Mouse (Mus musculus) lung, postnatal 10 days (tissue): ENCODE data around the gene Myo1b.
"Not testable (repeated sequence)": the region's sequence is repeated elsewhere in the genome, so short reads cannot be mapped to it uniquely, and the experiment has no call there.

Experiments
- DNase-seq: peaks from one replicate; pipeline ENCODE4 v3.0.0; 2021

Myo1b gene

DNA sequence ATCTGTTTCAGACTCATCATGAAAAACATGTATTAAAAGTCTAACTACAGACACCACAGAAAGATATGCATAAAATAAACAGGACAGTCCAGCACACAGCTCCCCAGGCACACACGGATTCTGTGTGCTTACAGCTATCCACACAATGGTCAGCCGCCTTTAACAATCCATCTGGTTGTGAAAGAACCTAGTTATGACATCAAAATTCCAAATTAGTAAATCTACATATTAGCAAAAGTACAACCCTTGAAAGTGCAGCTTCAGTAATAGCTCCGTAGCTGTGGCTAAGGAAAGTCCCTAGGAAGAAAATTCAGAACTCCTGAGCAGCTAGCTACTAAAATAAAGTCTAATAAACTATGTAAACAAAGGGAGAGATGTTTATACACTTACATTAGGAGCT lies 21.1 kb downstream of the Myo1b start:
- no peak for DNase-seq

GRCm38 (mm10) chr1:51893521-51894355 lies 22.1 kb downstream of the Myo1b start:
- peak; percentile 42 for DNase-seq

- DNase-seq, result no peak
These were observed 23.9 kb downstream of the Myo1b start for GRCm38 (mm10) chr1:51892005-51892404.

DNA sequence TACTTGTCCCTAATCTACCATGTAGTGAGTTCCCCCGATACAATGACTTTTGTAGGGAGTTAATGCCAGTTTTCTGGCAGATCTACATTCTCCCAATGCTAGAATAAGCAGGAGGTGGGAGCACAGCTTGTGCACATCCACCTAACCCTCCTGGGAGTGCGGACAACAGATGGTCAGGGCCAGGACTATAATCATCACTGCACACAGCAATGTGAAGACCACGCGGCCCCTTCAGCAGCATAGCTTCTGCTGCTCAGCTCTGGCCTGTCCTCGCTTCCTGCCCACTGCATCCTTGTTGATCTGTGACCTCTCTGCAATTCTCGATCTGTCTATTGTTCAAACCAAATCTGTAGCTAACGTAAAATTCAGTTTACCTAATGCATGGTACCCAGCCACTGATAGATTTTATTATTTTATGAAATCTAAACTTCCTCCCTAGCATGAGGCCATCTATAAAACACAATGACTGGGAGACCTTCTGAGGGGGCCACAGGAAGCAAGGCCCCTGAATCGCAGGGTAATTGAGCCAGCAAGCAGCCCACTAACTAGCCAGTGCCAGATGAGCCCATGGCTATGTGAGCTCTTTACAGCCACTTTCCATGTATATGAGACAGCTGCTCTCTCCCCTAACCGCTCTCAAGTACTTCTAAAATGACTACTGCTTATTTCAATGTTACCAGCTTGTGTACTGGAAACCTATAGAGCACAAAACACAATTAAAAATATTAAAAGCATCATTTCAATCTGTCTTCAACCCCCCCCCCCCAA lies 27.6 kb downstream of the Myo1b start:
- no peak for DNase-seq

DNA sequence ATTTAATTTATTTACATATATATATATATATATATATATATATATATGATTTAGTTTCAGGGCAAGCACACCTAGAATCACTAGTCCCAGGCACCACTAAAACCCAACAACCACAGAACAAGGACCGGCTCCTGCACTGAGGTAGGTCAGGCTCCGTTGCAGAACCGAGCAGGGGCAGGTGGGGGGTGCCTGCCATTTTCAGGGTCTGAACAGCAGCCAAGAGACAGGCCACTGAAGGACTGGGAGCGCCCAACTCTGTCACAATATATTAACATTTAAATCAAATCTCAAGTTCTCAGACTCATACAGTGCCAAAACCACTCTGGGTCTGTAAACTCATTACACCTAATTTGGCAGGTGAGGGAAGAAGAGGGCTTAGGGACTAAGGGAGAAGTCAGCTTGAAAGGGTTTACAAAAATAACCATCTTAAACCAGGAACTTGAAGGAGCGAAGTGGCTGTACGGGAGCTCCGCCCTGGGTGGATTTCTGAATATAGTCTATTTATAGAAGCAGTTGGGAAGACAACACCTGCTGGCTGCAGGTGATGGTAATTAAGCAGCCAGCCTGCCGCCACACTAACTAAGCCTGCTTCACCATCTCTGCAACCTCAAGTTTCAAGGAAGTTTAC lies 30.4 kb downstream of the Myo1b start:
- DNase-seq, result no peak

DNA sequence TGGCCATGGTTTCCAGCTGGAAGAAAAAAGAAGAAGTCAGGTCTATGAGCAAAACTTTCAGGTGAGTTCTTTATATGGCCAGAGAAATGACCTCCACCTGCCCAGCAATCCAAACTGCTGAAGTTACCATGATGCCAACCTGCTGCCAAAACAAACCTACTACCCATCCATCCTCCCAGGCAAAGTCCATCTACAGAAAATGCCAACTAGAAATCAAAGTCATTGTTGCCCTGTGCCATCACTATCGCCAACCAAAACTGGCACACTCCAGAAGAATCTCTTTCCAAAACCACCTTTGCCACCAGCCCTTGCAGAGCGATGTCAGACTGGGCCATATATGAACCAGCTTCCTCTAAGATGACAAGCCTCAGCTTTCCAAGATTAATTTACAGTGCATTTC lies 32.7 kb downstream of the Myo1b start:
- no peak for DNase-seq

DNA sequence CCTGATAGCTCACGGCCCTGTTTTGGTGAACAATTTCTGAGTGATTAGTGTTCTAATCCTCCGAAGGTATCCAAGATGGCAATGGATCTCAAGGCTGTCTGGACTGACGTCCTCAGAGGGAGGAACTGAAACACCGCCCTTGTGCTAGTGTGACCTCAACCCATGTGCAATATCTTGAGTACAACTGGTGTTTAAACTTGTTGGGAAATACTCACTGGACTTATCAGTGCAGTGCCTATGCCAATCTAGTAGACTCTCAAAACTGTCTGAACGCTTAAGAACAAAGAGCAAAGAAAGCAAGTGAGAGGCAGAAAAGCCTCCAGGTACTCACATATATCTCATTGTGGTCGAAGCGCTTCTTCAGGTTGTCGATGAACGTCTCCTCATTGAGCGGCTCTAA lies 33.1 kb downstream of the Myo1b start:
- DNase-seq, result no peak

- DNase-seq, result no peak
These were observed 35.7 kb downstream of the Myo1b start for GRCm38 (mm10) chr1:51879927-51880814.

GRCm38 (mm10) chr1:51879333-51879770 lies 36.5 kb downstream of the Myo1b start:
- peak; percentile 64 for DNase-seq

- DNase-seq, result no peak
These were observed 40.2 kb downstream of the Myo1b start for GRCm38 (mm10) chr1:51875462-51876225.

DNA sequence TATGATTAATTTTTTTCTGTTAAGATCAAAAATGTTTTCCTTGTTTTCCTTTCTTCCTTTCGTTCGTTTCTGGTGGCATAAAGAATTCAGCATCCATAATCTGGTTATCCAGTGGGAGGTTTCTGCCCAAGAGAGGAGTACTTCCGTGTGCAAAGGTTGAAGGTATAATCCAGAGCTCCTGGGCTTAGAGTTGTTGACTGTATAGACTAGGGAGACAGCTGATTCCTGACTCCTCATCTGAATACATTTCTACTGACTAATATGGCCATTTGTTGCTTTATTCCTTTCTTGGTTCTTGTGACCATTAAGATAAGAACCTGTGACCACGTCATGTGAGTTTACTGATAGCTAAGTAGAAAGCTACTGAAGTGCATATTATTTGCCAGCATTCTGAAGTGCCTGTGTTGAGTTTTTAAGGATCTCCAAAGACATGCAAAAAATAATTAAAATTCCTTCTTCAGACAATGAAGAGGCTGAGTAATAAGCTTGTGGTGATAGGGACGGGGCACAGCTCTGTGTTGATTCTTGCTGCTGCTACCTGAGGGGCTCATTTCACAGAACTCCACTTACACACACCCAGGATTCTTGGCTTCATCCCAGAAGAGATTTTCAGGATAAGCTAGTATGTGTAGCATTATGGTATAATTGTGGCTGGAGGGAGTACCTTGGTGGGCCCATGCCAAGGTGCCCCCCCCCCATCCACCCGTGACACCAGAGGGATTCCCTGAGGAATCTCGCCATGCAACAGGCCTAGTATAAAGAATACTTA lies 43.2 kb downstream of the Myo1b start:
- DNase-seq, result no peak

GRCm38 (mm10) chr1:51871234-51871633 lies 44.6 kb downstream of the Myo1b start:
- not testable (repeated sequence) for DNase-seq

DNA sequence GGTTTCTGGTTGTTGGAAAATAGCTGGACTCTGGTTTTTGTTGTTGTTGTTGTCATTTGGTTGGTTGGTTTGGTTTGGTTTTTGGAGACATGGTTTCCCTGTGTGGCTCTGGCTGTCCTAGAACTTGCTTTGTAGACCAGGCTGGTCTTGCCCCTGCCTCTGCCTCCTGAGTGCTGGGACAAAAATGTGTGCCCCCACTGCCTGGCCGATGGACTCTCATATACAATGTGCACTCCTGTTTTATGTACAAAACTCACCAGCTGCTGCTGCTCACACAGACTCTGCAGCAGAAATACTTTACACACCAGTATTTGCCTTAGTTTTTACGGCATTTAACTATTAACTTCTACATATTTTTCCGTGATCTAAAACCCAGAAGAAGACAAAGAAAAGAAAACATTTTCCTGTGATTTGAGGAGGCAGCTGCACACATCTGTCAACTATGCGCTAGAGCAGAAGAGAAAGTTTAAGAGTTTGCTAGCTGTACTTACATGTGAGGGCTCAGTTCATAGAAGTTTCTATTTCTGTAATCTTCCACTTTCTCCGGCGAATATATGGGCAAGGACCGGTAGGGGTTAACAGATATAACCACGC lies 52.9 kb downstream of the Myo1b start:
- DNase-seq, result no peak

- no peak for DNase-seq
These were observed 55.0 kb downstream of the Myo1b start for GRCm38 (mm10) chr1:51860837-51861236.

DNA sequence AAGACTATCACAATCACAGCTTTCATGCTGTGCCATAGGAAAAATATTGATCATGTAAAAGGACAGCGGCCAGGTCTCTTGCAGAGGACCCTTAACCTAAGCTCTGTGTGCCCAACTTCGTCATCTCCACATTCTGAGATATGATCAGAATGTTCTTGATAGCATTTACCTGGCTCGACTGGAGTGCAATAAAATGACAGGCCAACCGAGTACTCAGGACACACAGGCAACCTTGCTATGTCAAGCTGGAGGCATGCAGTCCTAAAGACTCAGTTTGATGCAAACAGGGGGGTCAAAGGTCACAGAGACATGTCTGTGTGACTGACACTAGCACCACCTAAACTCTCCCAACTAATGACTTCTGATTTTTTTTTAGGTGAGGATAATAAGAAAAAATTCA lies 58.9 kb downstream of the Myo1b start:
- no peak for DNase-seq

GRCm38 (mm10) chr1:51856245-51856915 lies 59.5 kb downstream of the Myo1b start:
- DNase-seq, result no peak

DNA sequence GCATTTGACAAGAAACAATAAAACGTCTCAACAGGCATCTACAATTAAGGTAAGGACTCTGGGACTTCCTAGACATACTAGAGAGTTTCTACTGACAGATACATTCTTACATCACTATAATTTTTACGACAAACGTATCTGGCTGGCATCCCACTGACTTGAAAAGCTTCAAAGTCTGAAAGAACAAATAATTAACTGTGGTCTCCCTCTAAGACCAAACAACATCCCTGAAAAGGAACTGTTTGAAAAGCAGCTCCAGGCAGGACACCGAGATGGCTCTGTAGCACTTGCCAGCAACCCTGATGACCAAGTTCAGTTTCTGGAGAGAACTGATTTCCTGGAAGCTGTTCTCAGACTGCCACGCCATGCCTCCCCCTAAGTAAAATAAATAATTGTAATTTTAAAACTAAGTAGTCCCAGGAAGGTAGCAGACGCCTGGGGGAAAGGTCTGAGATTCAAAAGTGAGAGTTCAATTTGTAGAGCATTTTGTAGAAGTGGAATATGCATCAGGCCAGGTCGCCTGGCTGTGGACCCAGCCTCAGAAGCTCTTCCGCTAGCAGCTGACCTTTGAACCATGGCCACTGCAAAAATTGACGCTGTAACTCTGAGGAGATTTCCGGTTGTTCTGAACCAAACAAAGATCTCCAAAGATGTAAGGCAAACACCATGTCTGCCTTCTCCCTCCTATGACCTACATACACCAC lies 60.2 kb downstream of the Myo1b start:
- DNase-seq, result no peak

GRCm38 (mm10) chr1:51852314-51852713 lies 63.6 kb downstream of the Myo1b start:
- DNase-seq, result peak; percentile 66

DNA sequence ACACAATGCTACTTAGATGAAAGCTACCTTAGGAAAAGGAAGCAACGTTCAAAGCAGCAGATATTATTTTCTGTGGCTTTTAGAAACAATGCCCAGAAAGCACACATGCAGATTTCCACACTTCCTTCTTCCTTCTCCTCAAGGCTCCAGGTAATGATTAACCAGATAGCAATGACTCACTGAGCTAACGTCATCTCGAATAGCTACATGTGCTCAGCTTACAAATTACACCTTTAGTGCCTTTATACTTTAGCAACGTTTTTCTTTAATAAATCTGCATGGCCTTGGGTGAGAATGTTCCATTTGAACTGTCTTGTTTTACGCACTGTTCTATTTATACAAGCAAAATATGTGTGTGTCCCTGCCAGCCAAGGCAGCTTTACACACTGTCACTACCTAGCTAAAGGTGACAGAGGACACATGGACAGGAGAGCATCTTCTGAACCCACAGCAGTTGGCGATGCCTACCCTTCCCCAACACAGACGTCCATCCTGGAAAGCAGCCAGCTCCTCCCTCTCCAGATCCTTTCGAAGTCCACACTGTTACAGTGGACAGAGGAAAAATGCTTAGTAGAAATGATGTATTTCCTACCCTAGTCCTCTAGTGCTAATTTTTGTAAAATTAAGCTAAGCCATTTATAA lies 66.2 kb downstream of the Myo1b start:
- DNase-seq, result no peak
